Mouse (Mus musculus): ENCODE results near the gene Gm33543.
A peak's percentile ranks its signal among the peaks of the same experiment; 100 is the strongest.

DNA sequence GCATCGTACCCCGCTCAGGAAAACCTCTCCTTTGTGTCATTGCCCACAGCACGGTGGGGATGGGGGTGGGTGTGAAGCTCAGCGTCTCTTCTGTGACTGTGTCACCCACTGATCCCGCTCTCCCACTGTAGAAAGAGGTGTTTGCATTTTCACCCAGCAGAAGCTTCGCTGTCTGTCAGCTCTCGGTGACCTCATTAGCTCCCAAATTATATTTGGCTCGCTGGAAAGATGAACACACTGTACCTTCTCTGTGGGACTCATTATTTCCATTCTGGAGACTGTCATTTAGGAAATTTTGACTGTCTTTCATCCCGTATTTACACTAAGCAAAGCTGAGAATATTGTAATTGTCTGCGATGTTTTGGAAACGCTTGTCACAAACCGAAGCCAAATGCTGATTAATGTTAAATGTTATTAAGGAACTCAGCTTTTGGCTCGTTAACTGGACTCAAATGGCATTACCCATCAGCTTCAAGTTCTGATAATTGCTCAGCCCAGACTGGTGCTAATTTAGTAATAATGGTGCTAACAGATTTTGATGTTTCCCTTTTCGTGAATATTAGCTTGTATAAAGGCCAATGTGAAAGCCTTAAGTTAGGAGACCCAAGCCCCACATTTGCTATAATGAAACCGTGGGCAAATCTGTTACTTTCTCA lies 51.8 kb downstream of the Gm33543 start:
- TF ChIP-seq POLR2A (IDR thresholded peaks at IDR 0.05; ENCODE audit: borderline replicate concordance, insufficient read depth, low read length), result peak; percentile 19; the same call in 1 of the 2 replicates
- no peak for TF ChIP-seq CTCF (IDR thresholded peaks at IDR 0.05; ENCODE audit: borderline replicate concordance, insufficient read depth, low read depth, low read length)

All from cerebellum, adult 2 months (tissue).